Mouse (Mus musculus): Measurements from ENCODE around the gene Lrp5.

- TF ChIP-seq CTCF (IDR thresholded peaks at IDR 0.05; ENCODE audit: low read depth), result no peak
- TF ChIP-seq EP300 (optimal IDR thresholded peaks at IDR 0.05), result no peak
These were observed 5.6 kb downstream of the Lrp5 start for GRCm38 (mm10) chr19:3680732-3681131.
